Mouse (Mus musculus) stomach, postnatal 0 days (tissue): ENCODE data around the gene Olfr1427. TPM values are rescaled to one million over a fixed set of nuclear protein-coding genes. Genes with fewer than 3 reads are reported as not detected.

Experiments used
- polyA plus RNA-seq: library from polyadenylated mRNA; unstranded; fragments of >200 nt; fragmentation: Nextera tagmentation; extraction: Ambion mirVana; gene quantifications from 2 replicates; pipeline ENCODE4 v1.2.1, GENCODE M21; 2015

Gene Olfr1427
- polyA plus RNA-seq, 1 experiment from 2014 or later: not detected

Other genes with a start within 250 kb of the Olfr1427 start
- gene Olfr1418, start 242.3 kb downstream of the Olfr1427 start, polyA plus RNA-seq: not detected in 2 replicates
- not detected in 2 replicates for gene Olfr1419, start 228.2 kb downstream of the Olfr1427 start, polyA plus RNA-seq
- gene Olfr1420, start 216.8 kb downstream of the Olfr1427 start, polyA plus RNA-seq: 0.06 and 0.08 TPM in 2 replicates
- 5.7 and 6.6 TPM in 2 replicates for gene Patl1, start 190.9 kb downstream of the Olfr1427 start, polyA plus RNA-seq
- 4.3 and 4.5 TPM in 2 replicates for gene Osbp, start 137.4 kb downstream of the Olfr1427 start, polyA plus RNA-seq
- not detected in 2 replicates for gene Olfr1423, start 62.0 kb downstream of the Olfr1427 start, polyA plus RNA-seq
- gene Olfr1424, start 40.7 kb downstream of the Olfr1427 start, polyA plus RNA-seq: not detected in 2 replicates
- not detected in 2 replicates for gene Olfr1425, start 25.6 kb downstream of the Olfr1427 start, polyA plus RNA-seq
- not detected in 2 replicates for gene Olfr1426, start 11.3 kb downstream of the Olfr1427 start, polyA plus RNA-seq
- gene Olfr1428, start 12.6 kb upstream of the Olfr1427 start, polyA plus RNA-seq: not detected in 2 replicates
- not detected in 2 replicates for gene Olfr76, start 19.9 kb upstream of the Olfr1427 start, polyA plus RNA-seq
- gene Olfr1555-ps1, start 66.8 kb upstream of the Olfr1427 start, polyA plus RNA-seq: not detected in 2 replicates
- gene Olfr1431, start 97.3 kb upstream of the Olfr1427 start, polyA plus RNA-seq: not detected in 2 replicates
- gene Olfr1432, start 129.3 kb upstream of the Olfr1427 start, polyA plus RNA-seq: not detected in 2 replicates
- not detected in 2 replicates for gene Olfr262, start 138.3 kb upstream of the Olfr1427 start, polyA plus RNA-seq
- gene Olfr235, start 157.7 kb upstream of the Olfr1427 start, polyA plus RNA-seq: not detected in 2 replicates
- gene Olfr1434, start 176.5 kb upstream of the Olfr1427 start, polyA plus RNA-seq: not detected in 2 replicates
- gene Olfr1436, start 195.8 kb upstream of the Olfr1427 start, polyA plus RNA-seq: not detected in 2 replicates
- gene Olfr1437, start 221.8 kb upstream of the Olfr1427 start, polyA plus RNA-seq: not detected in 2 replicates
- gene Olfr1438-ps1, start 232.6 kb upstream of the Olfr1427 start, polyA plus RNA-seq: 0.04 TPM in 1 of 2 replicates, not detected in the other